Mouse (Mus musculus) cerebellum, adult 2 months (tissue): ENCODE measurements around the gene Lrmda.

ENCODE experiments used
- CTCF ChIP-seq: fragments of 200-500 bp; IDR thresholded peaks from 2 replicates; pipeline ENCODE4 v1.5.1; 2011; ENCODE audit warnings: low read depth, mild to moderate bottlenecking, control low read depth, low read length, moderate library complexity, borderline replicate concordance; ENCODE audit not compliant: insufficient read depth
- POLR2A ChIP-seq: fragments of 200-500 bp; IDR thresholded peaks from 2 replicates; pipeline ENCODE4 v1.6.1; 2011; ENCODE audit warnings: low read length, control low read depth, borderline replicate concordance; ENCODE audit not compliant: insufficient read depth

DNA sequence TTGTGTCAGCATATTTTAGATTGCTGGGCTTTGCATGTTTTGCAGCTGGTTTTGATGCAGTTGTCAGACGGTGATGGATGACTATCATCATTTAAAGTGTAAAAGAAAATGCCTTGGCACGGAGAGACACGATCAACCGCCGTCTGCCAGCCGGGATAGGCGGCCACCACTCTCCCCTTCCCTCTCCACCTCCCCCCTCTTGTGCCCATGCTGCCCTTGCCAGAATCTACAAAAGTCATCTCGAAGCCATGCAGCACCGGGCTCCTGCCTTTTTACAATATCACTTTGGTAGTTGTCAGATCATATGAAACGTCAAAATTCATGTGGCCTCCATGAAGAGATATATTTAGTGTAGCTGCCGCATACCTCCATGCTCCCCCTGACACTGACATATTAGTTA, 178.5 kb downstream of the Lrmda start:
- no peak for TF ChIP-seq CTCF
- no peak for TF ChIP-seq POLR2A
